Mouse (Mus musculus) urinary bladder, postnatal 4 days (tissue): ENCODE results near the gene Samd8.

Source experiments
- DNase-seq, 2 experiments: peaks; one replicate each; pipeline ENCODE4 v3.0.0; 2021 to 2022; ENCODE audit warnings: low spot score in 2 of 2

The Samd8 gene

GRCm38 (mm10) chr14:21750008-21750880, at the start of gene Samd8:
Gene Samd8, plus strand, starts transcription at chr14:21750531.
- DNase-seq: peak; percentile 79 to 88

DNA sequence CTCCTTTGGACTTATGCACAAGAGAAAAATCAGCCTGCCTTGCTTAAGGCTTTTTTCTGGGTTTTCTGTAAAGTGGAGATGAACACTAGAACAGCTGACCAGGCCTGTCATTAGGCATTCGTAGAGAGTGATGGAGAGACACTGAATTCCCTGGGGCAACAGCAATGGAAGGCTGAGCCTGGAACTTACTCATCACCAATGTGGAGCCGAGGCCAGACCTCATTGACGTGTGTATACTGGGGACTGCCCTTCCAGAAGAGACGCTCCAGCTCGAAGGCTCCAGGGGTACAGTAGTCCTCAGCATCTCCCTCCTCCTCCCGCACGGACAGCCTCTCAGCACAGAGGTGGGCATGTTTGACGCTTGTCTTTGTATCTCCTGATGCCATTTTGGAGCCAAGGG, 47.6 kb upstream of the Samd8 start:
- no peak for DNase-seq

DNA sequence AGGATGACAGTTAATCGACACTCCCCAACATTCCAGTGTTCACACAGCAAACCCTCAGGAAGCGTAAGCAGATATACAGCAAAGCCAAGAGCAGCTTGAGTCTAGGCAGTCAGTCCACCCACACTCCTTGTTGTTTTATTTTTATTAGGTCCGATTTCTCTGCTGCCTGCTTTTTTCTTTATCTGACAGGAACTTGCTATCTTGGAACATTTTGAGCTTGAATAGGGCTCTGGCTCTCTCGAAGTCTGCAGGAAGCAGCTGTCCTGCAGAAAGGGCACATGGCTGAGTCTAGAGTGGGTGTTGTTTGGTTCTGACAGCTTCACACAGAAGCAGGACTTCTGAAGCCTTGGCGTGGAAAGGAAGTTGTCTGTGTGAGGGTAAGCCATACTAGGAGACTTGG, 47.1 kb upstream of the Samd8 start:
- no peak for DNase-seq

DNA sequence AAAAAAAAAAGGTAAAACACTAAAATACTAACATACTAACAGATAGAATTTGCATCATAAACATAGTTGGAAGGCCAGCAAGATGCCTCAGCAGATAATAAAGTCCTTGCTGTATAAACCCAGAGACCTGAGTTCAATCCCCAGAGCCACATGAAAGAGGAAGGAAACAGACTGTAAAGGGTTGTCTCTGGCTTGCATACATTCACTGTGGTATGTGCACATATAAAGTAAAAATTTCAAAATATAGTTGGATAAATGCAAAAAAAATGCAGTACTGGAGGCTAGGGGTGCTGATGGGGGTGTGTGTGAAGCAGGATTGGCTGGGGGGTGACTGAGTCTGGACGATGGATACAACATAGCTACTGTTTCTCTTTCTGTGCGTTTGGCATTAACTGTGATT, 44.9 kb upstream of the Samd8 start:
- no peak for DNase-seq

DNA sequence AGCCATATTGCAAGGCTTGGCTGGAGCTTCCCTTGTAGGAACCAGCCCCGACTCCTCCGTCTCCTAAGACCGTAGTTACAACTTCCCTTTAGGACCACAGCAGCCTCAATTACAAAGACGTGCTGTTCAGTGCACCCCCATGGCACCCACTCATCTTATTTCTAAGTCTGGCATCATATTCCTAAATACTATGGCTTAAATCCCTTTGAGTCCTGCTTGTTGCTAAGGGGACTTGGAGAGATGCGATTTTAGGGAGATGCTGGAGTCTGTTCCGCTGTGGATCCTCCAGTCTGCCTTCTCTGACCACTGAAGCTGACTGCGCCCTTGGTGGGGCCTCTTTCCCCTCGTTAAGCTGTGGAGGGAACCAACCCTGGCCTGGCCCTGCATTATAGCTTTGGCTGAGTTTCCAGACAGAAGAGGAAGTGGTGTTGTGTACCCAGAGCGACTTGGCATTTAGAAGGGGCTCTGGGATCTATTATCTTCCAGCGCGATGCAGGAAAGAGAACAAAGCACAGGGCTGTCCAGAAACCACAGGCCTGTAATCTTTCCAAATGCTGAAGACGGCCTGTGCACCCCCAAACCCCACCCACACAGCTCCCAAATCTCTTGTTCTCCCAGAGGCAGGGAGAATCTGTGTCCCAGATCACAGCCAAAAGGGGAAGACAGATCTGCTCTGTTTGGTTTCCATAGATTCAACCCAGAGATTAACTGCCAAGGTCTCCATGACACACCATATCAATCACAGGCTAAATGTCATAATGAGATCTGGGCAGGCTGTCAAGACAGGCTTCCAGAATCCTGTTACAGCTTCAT, 43.4 kb upstream of the Samd8 start:
- peak in 1 of 2 experiments; percentile 39 for DNase-seq

DNA sequence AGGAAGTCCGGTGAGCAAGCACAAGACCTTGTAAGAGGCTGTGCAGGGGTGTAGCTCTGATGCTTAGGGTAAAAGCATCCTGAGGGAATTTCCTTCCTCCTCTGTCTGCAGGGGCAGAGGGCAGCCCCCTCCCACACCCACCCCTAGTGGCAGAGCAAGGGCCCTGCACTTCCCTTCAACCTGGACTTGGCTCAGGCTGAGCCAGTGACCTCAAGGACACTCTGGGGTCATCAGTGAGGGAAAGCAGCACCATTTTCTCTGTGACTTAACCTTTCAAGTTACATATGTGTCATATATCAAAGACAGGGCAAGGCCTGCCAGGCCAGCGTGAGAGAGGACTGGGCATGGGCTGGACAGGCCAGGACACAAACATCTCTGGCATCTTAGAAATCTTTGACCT, 40.8 kb upstream of the Samd8 start:
- DNase-seq: no peak

DNA sequence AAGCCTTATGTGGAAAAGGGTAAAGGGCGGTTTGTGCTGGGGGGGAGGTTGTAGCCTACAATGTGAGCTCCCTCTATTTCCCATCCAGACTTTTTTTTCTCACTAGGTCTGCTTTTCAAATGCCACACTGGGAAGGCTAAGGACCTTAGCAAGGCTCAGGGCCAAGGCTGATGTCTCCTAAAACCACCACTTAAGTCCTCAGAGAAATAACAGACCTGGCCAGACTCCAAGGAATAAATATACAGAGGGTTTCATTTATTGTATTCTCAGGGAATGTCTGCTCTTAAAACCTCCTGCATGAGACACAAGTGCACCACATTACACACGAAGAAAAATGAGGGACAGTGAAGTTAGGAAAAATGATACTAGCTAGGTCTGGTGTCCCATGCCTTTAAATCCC, 39.1 kb upstream of the Samd8 start:
- DNase-seq: no peak

GRCm38 (mm10) chr14:21714486-21714885, 35.8 kb upstream of the Samd8 start, which contains the start of gene Dupd1:
Gene Dupd1, minus strand, starts transcription at chr14:21714576.
- DNase-seq: no peak

DNA sequence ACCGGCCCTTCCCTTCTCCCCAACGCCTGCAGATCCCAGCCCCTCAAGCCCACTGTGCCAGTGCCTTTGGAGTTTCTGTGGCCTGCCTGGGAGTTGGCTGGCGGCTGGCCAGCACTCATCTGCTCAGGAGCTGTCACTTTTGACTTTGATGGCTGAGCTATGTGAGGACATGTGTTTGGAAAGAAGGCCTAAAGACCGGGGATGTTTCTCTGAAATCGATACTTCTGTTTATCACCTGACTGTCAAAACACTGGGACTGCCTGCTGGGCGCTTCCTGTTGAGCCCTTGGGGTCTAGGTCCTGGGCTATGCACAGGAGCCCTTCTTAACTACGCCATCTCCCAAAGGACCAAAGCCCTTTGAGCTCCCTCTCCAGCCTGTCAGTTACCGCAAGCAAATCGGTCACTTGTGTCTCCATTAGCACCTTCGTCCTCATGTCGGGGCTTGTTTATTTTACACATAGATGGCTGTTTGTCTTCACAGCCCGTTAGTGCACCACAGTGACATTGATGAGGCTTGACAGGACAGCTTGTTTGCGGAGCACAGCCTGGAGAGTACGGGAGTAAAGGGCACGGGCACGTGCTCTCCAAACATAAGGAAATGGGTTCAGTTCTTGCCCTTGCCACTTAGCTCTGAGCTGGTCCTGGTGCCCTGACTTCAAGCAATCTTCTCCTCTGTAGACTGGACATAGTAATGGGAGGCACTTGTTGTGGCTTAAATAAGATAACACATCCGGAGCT, 30.5 kb upstream of the Samd8 start:
- DNase-seq: no peak

DNA sequence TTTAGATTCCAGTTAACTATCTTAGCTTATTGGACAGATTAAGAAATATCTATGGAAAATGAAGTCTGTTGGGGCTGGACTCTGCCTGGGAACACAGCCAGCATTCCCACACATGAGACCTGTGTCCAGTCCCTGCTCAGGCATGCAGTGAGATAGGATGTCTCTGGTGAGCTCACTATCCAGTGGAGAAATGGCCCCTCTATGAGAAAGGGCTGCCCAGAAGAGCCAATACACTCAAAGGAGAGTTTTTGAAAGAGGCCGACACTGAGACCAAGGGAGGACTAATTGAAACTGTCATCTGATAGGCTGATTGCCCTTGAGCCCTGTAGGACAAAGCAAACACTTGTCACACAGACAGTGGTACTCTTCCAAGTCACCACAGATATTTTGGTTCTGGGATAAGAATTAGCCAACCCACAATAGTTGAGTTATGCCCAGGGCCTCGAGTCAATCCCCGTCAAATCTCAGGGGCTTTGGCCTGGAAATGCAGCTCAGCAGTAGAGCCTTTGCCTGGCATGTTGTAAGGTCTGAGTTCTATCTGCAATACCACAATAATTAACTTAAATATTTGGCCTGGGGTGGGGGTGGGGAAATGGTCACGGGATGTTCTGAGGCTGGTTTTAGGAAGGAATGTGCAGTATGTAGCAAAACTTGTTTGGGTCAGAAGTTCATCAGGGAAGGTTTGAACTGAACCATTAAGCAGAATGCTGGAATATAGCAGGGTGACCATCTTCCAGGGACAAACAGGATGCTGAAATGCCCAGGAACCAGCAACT, 29.7 kb upstream of the Samd8 start:
- no peak for DNase-seq

DNA sequence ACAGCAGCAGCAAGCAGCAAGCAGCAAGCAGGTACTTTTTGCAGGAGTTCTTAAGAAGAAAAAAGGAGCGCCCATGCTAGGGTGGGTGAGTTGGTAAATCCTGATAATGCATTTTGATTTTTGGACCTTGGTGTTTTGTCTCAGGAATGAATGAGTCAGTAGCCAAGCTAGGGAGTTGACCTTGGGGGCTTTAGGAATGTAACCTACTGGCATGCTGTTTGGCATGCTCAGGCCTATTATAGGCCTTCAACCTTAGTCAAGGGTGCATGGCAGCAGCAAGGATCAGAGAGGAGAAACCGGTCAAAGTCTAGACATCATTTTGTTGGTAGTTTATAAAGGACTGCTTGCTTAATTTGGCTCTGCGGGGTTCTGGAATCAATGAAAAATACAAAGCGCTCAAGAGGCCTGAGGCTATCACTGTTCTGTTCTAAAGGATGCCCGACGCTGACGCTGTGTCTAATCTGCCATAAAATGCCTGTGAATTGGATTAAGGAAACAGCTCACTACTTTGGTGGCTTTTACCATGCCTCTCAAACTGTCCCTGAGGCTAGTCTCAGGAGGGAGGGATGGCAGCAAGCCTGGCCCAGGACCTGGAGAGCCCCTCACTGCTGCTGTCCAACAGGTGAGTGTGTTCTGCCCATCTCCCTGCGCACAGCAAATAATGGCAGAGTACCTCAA, 28.2 kb upstream of the Samd8 start:
- no peak for DNase-seq

- no peak for DNase-seq
Observed at GRCm38 (mm10) chr14:21729031-21729732, 21.1 kb upstream of the Samd8 start.

DNA sequence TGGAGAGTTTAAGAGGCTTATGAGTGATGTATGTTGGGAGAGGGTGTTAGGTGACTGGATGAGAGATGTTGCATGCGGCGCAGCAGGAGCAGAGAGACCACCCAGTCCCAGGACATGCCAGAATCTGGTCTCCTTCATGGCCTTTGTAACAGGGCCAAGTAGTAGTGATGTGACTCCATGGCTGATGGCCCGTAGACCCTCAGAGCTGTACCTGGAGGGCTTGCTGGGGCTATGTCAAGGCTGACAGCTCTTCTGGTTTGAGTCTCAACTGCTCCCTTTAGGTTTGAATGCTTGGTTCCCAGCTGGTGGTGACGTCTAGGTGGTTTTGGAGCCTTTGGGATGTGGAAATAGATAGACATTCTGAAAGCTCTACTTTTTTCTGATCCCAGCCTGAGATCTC, 20.4 kb upstream of the Samd8 start:
- DNase-seq: no peak

- DNase-seq: no peak
Observed at GRCm38 (mm10) chr14:21733131-21733905, 17.0 kb upstream of the Samd8 start.

DNA sequence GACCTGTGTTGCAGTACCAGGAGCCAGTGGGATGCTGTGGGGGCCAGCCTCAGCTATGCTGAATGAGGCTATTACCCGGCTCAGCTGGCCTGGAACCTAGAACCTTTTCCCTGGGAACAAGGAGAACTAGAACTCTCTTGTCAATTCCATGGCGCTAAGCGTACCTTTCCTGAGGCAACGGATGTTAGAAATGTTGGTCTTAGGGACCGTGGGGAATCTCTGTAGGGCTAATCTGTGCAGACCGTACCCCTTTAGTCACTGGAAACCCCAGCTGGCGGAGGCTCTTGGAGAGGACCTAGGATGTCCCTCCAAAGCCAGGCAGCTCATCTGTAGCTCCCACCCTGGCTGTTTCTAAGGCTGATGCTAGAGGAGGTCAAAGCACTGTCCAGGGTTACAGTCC, 10.0 kb upstream of the Samd8 start:
- peak in 1 of 2 experiments; percentile 57 for DNase-seq

DNA sequence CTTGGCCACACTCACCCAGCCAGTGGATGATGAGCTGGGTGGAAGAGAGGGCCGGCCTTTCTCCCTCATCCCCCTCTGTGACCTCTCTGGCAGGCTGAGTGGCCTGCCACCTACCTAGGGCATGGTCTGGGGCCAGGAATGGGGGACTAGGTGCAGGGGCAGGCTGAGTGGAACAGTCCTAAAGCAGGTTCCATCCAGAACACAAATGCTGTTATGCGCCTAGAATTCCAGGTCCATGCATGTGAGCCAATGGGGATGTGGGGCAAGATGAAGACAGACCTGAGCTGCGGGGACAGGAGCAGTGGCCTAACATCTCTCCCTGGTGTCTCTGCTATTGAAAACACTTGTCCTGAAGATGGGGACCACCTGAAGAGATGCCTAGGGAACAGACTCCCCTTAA, 9.0 kb upstream of the Samd8 start:
- no peak for DNase-seq

DNA sequence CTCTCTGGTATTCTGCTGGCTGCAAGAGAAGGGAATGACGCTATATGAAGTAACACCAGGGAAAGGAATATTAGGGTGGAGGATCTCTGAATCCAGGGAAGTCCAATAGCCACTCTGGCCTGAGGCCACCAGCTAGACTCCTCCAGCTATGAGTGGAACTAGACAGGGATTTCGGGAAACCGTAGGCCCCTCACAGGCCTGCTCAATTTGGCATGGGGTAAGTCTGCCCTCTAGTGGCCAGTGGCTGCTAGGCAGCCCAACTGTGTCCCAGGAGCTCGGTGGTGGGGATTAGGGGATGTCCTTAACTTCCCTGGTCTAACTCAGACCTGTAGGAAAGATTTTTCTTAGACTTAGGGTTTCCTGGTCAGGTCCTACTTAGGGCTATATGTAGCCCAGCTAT, 8.5 kb upstream of the Samd8 start:
- peak; percentile 74 to 85 for DNase-seq

DNA sequence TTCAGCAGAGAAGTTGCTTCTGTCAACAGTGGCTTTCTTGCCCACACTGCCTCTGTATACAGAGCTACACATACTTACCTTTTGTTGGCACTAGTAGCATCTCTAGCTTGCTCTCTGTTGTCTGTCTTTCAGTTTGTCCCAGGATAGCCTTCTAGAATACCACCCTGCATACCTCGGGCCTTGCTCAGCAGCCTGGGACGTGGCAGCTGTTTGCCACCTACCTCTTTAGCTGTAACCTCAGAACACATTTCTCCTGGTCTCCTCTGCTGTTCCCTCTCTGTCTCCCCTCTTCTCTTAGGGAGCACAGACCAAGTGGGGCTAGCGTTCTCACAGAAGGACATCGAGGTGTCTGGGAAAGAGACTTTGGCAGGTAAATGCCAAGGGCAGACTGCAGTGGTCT, 7.9 kb upstream of the Samd8 start:
- DNase-seq: no peak

GRCm38 (mm10) chr14:21744169-21744568, 6.2 kb upstream of the Samd8 start:
- no peak for DNase-seq
